Mouse (Mus musculus) lung, embryonic 15.5 days (tissue): Measurements from ENCODE around the gene Tssk1. TPM values are rescaled to one million over a fixed set of nuclear protein-coding genes. Genes with fewer than 3 reads are reported as not detected.

Source experiments
- ATAC-seq: fragments of 200-750 bp; cut with Nextera tagmentation; 2 replicates; pipeline ENCODE4 v1.8.0; 2017; ENCODE audit warnings: moderate number of reproducible peaks, borderline replicate concordance; ENCODE audit not compliant: low FRiP score, low TSS enrichment; ENCODE audit errors: extremely low read depth
- H3K27ac ChIP-seq: fragments of 300-500 bp; sonication (generic); 2 replicates; pipeline ENCODE4 v1.5.1; 2015; ENCODE audit warnings: moderate library complexity, mild to moderate bottlenecking, inconsistent platforms
- H3K27me3 ChIP-seq: fragments of 300-500 bp; sonication (generic); 2 replicates; pipeline ENCODE4 v1.6.1; 2015; ENCODE audit warnings: inconsistent platforms
- H3K36me3 ChIP-seq: fragments of 300-500 bp; sonication (generic); 2 replicates; pipeline ENCODE4 v1.6.1; 2015; ENCODE audit warnings: inconsistent platforms
- H3K4me1 ChIP-seq: fragments of 300-500 bp; sonication (generic); 2 replicates; pipeline ENCODE4 v1.6.1; 2015; ENCODE audit warnings: inconsistent platforms
- H3K4me2 ChIP-seq: fragments of 300-500 bp; sonication (generic); 2 replicates; pipeline ENCODE4 v1.6.1; 2015; ENCODE audit warnings: inconsistent platforms, mild to moderate bottlenecking, moderate library complexity
- H3K4me3 ChIP-seq: fragments of 300-500 bp; sonication (generic); 2 replicates; pipeline ENCODE4 v1.5.1; 2015; ENCODE audit warnings: mild to moderate bottlenecking, inconsistent platforms
- H3K9ac ChIP-seq: fragments of 300-500 bp; sonication (generic); 2 replicates; pipeline ENCODE4 v1.6.1; 2015; ENCODE audit warnings: inconsistent platforms
- H3K9me3 ChIP-seq: fragments of 300-500 bp; sonication (generic); 2 replicates; pipeline ENCODE4 v1.6.1; 2016; ENCODE audit warnings: inconsistent platforms
- WGBS: fragments of 180-500 bp; shearing (Covaris S2); methylation state at CpG from one replicate; pipeline ENCODE4 v1.1.7; 2015; 5-methylcytosine and 5-hydroxymethylcytosine counted together
- polyA plus RNA-seq: library from polyadenylated mRNA; unstranded; fragments of >200 nt; fragmentation: Nextera tagmentation; extraction: Ambion mirVana; gene quantifications from 2 replicates; pipeline ENCODE4 v1.2.1, GENCODE M21; 2015

Gene Tssk1
- polyA plus RNA-seq, 1 experiment from 2014 or later: 0.05 TPM

DNA sequence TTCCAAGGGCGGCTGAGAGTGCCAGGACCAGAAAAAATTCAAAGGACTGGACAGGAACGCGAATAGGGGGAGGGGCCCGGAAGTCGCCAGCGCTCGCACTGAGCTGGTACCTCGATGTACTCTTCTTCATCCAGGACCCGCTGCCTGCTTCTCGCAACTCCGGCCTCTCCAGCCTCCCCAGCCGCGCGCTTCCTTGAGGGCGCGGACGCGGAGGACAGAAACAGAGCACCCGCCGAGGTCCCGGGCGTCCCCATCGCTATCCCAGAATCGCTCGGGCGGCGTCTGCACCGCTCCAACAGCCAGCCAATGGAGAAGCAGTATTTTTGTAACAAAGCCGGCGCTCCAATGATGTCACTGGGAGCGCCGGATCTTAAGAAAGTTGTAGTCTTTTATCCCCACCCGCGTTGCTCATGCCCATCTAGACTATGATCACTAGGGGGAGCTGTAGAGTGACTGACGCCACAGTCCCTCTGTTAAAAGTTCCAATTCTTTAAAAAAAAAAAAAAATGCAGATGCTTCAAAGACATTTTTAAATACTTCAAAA is 17.1 kb downstream of the Tssk1 start, which contains the start of gene Ess2:
TSS of gene Ess2 (minus strand) at position 297 of the 544 bp plus-strand sequence.
- peak; percentile 94 for ATAC-seq
- Histone ChIP-seq H3K4me3 (peak within 1 kb of the TSS; percentile 92), H3K9ac (peak within 1 kb of the TSS; percentile 74), H3K4me1 (peaks cover 18% of the 10 kb centered on the region), H3K27ac (peak within 1 kb of the TSS; percentile 49; the same call in 1 of the 2 replicates), H3K36me3 (peaks cover 33% of the 10 kb centered on the region), H3K27me3 (peaks cover 46% of the 10 kb centered on the region), H3K9me3 (no peaks in the 10 kb centered on the region), H3K4me2 (peak within 1 kb of the TSS; percentile 84)
- WGBS: under 1% methylated on average over 35 of the region's 35 CpGs

DNA sequence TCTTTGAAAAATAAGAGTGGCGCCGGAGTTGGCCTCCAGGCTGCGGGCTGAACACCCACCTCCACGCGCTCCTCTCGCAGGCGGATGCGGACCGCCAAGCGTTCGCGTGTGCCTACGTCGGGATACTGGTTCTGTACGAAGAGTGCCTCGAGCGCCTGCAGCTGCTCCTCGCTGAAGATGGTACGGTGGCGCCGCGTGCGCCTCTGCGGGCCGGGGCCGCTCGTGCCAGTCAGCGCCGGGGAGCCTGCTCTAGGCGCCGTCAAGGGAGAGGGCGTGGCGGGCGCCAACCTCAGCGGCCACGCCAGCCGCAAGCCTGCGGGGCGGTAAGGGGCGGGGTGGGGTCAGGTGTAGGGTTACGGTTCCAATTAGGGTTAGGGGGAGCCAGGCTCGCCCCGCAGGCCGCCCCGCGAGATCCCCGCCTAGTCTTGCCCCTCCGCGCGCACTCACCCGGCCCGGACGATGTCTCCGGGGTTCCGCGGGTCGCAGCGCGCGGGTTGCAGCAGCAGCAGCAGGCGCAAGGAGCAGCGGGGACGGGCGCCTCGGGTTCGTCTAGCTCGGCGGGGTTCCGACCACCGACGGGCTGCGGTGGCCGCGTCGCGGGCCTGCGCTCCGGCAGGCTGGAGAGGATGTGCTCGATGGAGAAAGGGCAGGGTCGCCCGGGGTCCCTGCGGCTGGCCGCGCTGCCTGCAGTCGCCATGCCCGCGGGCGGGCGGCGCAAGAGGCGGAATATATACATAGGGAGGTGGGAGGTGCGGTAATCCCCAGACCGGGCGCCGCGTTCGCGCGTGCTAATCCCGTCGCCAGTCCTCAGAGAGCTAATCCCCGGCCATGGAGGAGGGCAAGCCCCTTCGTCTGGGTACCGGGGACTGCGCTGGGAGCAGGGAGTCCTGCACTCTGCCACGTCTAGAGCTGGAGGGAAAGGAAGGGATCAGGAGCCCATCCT is 20.6 kb downstream of the Tssk1 start, which contains the start of gene Gsc2:
TSS of gene Gsc2 (minus strand) at position 753 of the 943 bp plus-strand sequence.
- H3K9ac ChIP-seq: 0 out of 2 replicates have a peak within 1 kb of the TSS, but pooled peaks have one; percentile 10
- peak within 1 kb of the TSS; percentile 37 for H3K4me3 ChIP-seq
- H3K9me3 ChIP-seq: no peaks in the 10 kb centered on the region
- H3K27ac ChIP-seq: no peak within 1 kb of the TSS
- WGBS: under 1% methylated on average over 90 of the region's 106 CpGs
- ATAC-seq: no peak
- peaks cover 73% of the 10 kb centered on the region for H3K27me3 ChIP-seq
- peaks cover 18% of the 10 kb centered on the region for H3K4me1 ChIP-seq
- H3K36me3 ChIP-seq: no peaks in the 10 kb centered on the region
- H3K4me2 ChIP-seq: peak within 1 kb of the TSS; percentile 69

DNA sequence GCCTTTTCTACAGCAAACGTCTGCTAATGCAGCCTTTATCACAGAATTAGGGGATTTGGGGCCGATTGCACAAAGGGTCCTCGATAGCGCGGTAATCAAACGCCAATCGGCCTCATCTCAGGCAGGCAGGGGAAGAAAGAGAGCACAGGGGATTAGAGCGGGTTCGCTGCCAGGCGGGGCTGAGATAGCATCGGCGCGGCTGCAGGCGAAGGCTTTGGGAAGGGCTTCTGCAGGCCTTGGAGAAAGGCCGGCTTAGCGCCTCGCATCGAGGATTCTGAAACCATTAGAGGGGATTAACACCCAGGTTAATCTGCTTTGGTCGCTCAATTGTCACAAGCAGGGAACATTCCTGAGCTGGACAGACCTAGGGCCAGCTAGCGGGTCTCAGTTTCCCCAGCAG is 26.6 kb downstream of the Tssk1 start:
- WGBS: 14% methylated on average over 20 of the region's 20 CpGs
- H3K4me2 ChIP-seq: peak overlapping the region; percentile 94
- H3K9ac ChIP-seq: peak overlapping the region; percentile 20; the same call in 1 of the 2 replicates
- H3K27ac ChIP-seq: no peak overlapping the region
- H3K4me1 ChIP-seq: peaks cover 18% of the 10 kb centered on the region
- H3K9me3 ChIP-seq: no peaks in the 10 kb centered on the region
- H3K36me3 ChIP-seq: no peaks in the 10 kb centered on the region
- H3K27me3 ChIP-seq: peaks cover 48% of the 10 kb centered on the region
- H3K4me3 ChIP-seq: peak overlapping the region; percentile 60; the same call in 1 of the 2 replicates
- ATAC-seq: no peak

DNA sequence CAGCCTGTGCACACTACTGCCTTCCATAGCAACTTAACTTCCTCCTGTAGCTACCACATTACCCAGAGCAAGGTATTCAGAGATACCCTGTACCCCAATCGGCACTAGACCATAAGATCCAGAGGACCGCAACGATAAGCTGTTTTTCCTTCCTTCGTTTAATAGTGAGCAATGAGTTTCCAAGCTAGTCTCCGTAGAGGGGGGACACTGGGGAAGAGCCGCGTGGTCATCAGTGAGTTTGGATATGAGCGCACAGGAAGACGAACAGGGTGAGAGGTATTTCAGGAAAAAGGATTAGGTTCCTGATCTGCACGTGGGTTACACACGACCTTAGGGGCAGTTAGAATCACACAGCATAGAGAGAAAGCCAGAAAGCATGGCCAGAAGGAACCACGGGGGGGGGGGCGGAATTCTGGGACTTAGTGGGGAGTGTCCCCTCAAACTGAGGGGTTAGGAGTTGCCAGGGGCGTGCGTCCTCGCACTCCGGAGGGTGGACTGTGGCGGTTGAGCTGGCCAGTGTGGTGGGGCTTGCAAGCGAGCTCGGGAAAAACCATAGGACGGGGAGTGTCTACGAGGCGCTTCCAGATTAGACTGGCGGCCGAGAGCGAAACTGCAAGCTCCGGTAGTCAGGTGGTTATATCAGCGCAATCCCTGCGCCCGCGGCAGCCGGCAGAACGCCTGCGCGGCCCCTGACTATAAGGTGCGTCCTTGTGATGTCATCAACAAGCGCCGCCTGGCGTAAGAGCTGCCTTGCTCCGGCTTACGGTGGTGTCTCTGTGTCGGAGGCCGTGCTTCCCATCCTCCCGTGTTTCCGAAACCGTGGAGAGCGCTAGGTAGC is 27.5 kb downstream of the Tssk1 start:
- Histone ChIP-seq H3K27ac (peak overlapping the region; percentile 86), H3K4me3 (peak overlapping the region; percentile 60), H3K27me3 (peaks cover 39% of the 10 kb centered on the region), H3K4me2 (peak overlapping the region; percentile 94), H3K36me3 (0 out of 2 replicates have a peak, but pooled peaks cover 6% of the 10 kb centered on the region), H3K9ac (peak overlapping the region; percentile 67), H3K9me3 (no peaks in the 10 kb centered on the region), H3K4me1 (peaks cover 20% of the 10 kb centered on the region)
- peak; percentile 95 for ATAC-seq
- 2% methylated on average over 47 of the region's 47 CpGs for WGBS

DNA sequence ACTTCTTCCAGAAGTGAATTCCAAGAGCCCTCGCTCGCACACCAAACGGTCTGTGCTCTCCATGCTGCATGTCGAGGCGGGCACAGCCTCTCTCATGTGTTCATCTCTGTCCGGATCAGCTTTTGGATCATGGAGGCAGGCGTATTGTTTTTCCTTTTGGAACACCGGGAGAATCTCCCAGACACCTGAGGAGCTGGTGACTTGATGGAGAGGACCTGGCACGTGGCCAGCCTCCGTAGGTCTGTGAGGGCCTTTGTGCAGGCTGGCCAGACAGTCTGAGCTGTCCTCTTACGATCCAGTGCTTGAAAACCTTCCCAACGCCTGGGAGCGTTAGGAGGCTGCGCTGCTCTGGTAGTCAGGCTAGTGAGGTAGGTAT is 28.1 kb downstream of the Tssk1 start:
- Histone ChIP-seq H3K36me3 (0 out of 2 replicates have a peak, but pooled peaks cover 6% of the 10 kb centered on the region), H3K4me1 (peaks cover 26% of the 10 kb centered on the region), H3K9me3 (no peaks in the 10 kb centered on the region), H3K9ac (peak overlapping the region; percentile 67), H3K27me3 (peaks cover 33% of the 10 kb centered on the region), H3K4me2 (peak overlapping the region; percentile 94), H3K27ac (peak overlapping the region; percentile 49), H3K4me3 (peak overlapping the region; percentile 60)
- peak; percentile 9 for ATAC-seq
- under 1% methylated on average over 14 of the region's 14 CpGs for WGBS

DNA sequence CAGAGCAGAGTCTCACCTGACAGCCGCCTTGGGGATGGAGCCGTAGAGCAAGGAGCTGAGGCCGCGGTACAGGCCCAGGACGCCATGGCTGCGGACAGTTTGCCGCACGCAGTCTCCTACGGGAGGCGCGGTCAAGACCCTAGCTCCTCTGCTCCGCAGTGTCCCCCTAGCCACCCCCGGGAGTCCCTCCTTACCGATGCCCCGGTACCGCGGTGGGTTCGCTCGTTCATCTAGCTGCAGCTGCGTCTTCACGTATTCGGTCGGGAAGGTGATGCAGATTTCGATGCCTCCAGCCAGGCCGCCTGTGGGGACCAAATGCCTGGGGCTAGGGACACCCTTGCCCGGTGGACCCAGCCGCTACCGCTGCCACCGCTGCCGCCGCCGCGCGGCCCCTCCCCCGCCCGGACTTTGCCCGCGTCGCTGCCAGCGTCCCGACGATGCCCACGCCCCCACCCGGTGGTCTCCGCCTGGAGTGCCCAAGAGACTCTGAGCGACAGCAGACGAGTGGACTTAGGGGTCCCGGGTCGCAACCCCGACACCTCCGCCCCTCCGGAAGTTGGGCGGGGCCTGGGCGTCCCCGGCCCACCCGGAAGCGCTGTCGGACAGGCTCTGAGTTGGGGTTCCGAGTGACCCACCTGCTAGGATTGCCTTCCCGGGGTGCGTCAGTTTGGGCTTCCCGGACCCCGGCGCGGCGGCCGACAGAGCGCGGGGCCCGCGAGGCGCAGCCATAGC is 33.5 kb downstream of the Tssk1 start:
- no peaks in the 10 kb centered on the region for H3K9me3 ChIP-seq
- H3K27ac ChIP-seq: peak overlapping the region; percentile 85
- ATAC-seq: peak; percentile 57
- H3K4me3 ChIP-seq: peak overlapping the region; percentile 69
- under 1% methylated on average over 61 of the region's 72 CpGs for WGBS
- peak overlapping the region; percentile 53 for H3K9ac ChIP-seq
- 0 out of 2 replicates have a peak, but pooled peaks cover 6% of the 10 kb centered on the region for H3K36me3 ChIP-seq
- no peaks in the 10 kb centered on the region for H3K27me3 ChIP-seq
- peak overlapping the region; percentile 97 for H3K4me2 ChIP-seq
- H3K4me1 ChIP-seq: peaks cover 18% of the 10 kb centered on the region

DNA sequence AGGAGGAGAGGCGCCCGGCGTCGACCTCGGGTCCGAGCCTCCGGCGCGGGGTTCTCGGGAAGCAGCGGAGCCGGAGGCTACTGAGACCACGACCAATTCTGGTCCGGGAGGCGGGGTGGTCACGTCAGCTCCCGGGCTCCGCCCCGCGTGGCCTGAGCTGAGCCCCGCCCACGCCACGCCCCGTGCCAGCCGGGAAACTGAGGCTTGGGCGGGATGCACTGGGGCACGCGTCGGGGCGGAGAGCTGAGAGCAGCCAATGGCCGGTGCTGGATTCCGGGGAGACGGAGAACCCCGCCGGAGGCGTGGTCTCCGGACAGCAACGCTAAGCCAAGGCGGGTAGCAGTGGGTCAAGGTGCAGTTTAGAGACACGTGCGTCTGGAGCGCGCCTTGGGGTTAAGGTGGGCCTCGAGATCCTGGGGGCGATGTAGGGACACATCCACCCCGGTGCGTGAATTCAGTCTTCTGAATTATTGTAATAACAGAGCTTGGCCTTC is 34.1 kb downstream of the Tssk1 start, which contains the start of gene Slc25a1:
TSS of gene Slc25a1 (minus strand) at position 133 of the 494 bp plus-strand sequence.
- ATAC-seq: peak; percentile 83
- under 1% methylated on average over 47 of the region's 47 CpGs for WGBS
- H3K4me1 ChIP-seq: peaks cover 13% of the 10 kb centered on the region

DNA sequence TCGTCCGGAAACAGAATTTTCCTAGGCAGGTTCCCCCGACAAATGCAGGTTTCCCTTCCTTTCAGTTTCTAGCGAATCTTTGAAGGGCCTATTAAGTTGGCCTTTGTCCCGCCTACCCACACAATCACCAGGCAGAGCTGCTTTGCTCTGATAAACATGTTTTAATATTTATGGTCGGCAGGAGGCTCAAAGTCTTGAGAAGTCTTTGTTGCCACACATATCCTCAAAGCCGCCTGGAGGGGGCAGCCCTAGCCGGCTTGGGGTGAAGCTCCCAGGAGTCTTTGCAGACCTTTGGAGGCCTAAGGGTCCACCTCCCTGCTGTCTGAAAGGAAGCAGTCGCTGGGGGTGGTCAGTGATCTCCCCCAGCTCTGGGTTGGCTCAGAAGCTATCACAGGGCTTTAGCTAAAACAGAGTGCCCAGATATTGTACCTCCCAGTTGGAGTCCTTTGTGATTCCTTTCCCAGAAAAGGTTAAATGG is 34.6 kb downstream of the Tssk1 start:
- peak; percentile 62; the same call in 1 of the 2 replicates for ATAC-seq
- no peaks in the 10 kb centered on the region for H3K27me3 ChIP-seq
- H3K36me3 ChIP-seq: 0 out of 2 replicates have a peak, but pooled peaks cover 6% of the 10 kb centered on the region
- H3K4me1 ChIP-seq: peaks cover 13% of the 10 kb centered on the region
- H3K27ac ChIP-seq: peak overlapping the region; percentile 85
- peak overlapping the region; percentile 53 for H3K9ac ChIP-seq
- H3K4me3 ChIP-seq: peak overlapping the region; percentile 69
- peak overlapping the region; percentile 97 for H3K4me2 ChIP-seq
- WGBS: under 1% methylated on average over 9 of the region's 9 CpGs
- H3K9me3 ChIP-seq: no peaks in the 10 kb centered on the region

More for the DNA sequence above, 34.1 kb downstream of the Tssk1 start, which contains the start of gene Slc25a1:
- Histone ChIP-seq H3K9me3 (no peaks in the 10 kb centered on the region), H3K4me2 (peak within 1 kb of the TSS; percentile 97), H3K27ac (peak within 1 kb of the TSS; percentile 85), H3K4me3 (peak within 1 kb of the TSS; percentile 69), H3K27me3 (no peaks in the 10 kb centered on the region), H3K9ac (peak within 1 kb of the TSS; percentile 53), H3K36me3 (0 out of 2 replicates have a peak, but pooled peaks cover 6% of the 10 kb centered on the region)

DNA sequence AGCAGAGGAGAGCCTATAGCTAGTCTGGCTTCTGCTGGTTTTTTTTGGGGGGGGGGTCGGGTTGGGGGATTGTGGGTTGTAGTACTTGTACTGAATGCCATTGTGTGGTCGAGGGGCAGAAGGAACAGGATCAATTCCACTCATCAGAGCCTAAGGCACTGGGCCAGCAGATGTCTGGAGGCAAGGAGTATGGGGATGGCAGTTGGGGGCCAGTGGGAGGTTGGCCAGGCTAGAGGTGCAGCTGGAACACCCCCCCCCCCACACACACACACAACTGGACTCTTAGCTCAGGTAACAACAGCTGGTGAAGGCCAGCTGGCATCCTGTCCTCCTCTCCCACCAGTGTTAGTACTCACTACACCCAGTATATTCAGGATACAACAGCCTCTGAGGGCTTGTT is 35.2 kb downstream of the Tssk1 start:
- no peaks in the 10 kb centered on the region for H3K9me3 ChIP-seq
- peak overlapping the region; percentile 85 for H3K27ac ChIP-seq
- no peak overlapping the region for H3K9ac ChIP-seq
- 16% methylated on average over 2 of the region's 2 CpGs for WGBS
- no peak for ATAC-seq
- no peak overlapping the region for H3K4me3 ChIP-seq
- H3K4me1 ChIP-seq: peaks cover 13% of the 10 kb centered on the region
- H3K4me2 ChIP-seq: peak overlapping the region; percentile 97
- H3K27me3 ChIP-seq: no peaks in the 10 kb centered on the region
- 0 out of 2 replicates have a peak, but pooled peaks cover 6% of the 10 kb centered on the region for H3K36me3 ChIP-seq

DNA sequence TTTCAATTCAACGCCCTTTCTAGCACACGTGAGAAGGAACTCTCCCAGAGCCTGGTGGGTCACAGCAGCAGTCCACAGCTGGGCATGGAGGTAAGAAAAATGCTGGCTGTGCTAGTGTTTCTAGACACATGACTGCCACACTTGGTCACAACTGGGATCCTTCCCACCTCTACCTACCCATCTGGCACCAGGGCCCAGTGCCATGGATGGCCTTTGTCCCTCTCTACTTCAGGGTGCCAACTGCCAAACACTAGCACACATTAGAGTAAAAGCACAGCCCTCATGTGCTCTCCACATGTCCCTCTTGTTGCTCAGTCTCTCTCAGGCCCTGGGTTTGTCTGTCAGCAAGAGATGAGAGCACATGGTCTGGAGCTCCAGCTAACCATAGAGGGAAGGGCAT is 35.6 kb downstream of the Tssk1 start:
- 76% methylated on average over 2 of the region's 2 CpGs for WGBS
- ATAC-seq: no peak
- Histone ChIP-seq H3K4me3 (no peak overlapping the region), H3K9ac (no peak overlapping the region), H3K36me3 (0 out of 2 replicates have a peak, but pooled peaks cover 6% of the 10 kb centered on the region), H3K4me2 (no peak overlapping the region), H3K4me1 (peaks cover 13% of the 10 kb centered on the region), H3K9me3 (no peaks in the 10 kb centered on the region), H3K27me3 (no peaks in the 10 kb centered on the region), H3K27ac (no peak overlapping the region)
